Mouse (Mus musculus): Measurements from ENCODE around the gene Rufy4. TPM values are rescaled to one million over a fixed set of nuclear protein-coding genes. Genes with fewer than 3 reads are reported as not detected.
A peak's percentile ranks its signal among the peaks of the same experiment; 100 is the strongest.

The Rufy4 gene
- polyA plus RNA-seq, 1 experiment: 0.11 TPM

DNA sequence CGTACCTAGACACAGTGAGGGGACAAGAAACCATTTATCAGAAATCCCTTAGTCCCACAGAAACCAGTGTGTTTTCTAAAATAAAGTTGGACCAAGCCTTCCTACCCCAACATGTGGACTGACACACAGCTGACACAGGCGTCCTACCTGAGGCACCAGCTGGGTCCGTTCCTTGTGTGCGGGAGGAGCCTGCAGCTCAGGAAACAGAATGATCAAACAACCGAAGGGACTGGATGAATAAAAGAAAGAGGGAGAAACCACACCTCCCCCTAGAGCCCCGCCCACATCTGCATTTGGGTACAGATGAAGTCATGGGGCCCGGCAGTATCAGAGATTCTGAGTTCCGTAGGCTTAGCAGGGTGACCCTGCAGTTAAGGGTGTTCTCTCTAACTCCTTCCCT, 69.1 kb downstream of the Rufy4 start, which contains the start of gene Cxcr1:
Gene Cxcr1, minus strand, starts transcription at position 187 of the 400 bp plus-strand sequence.
- WGBS: 47% methylated on average over 8 of the region's 8 CpGs
- DNase-seq (ENCODE audit: low read depth, low spot score): no peak

DNA sequence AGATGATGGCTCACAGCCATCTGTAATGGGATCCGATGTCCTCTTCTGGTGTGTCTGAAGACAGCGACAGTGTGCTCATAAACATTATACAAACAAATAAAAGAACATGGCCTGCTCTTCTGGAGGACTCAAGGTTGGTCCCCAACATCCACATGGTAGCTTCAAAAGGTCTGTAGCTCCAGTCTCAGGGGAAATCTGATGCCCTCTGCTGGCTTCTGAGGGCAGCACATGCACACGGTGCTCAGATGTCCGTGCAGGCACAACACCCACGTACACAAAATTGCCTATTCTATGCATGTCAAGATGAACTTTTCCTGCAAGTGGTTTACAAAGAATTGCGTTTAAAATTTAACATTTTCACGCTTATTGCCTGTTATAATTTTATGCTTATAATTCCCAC, 70.6 kb downstream of the Rufy4 start:
- peak; percentile 27 for DNase-seq (ENCODE audit: low read depth, low spot score)
- 22% methylated on average over 7 of the region's 7 CpGs for WGBS

- DNase-seq (ENCODE audit: low read depth, low spot score): peak; percentile 35
- 22% methylated on average over 17 of the region's 17 CpGs for WGBS
These were observed 71.5 kb downstream of the Rufy4 start for GRCm38 (mm10) chr1:74196621-74197419.

Other genes with a start within 250 kb of the Rufy4 start
- gene Tns1, start 1.1 kb upstream of the Rufy4 start, polyA plus RNA-seq (2012; rRNA removed): 25.8 and 45.6 TPM in 2 replicates
- gene Cxcr2, start 28.4 kb downstream of the Rufy4 start, polyA plus RNA-seq (2012; rRNA removed): 0.33 and 0.64 TPM in 2 replicates
- not detected in 2 replicates for gene Cxcr1, start 69.1 kb downstream of the Rufy4 start, polyA plus RNA-seq (2012; rRNA removed)
- gene Arpc2, start 110.5 kb downstream of the Rufy4 start, polyA plus RNA-seq (2012; rRNA removed): 188 and 228 TPM in 2 replicates
- gene Gpbar1, start 153.0 kb downstream of the Rufy4 start, polyA plus RNA-seq (2012; rRNA removed): 2.2 and 3.6 TPM in 2 replicates
- gene Aamp, start 159.2 kb downstream of the Rufy4 start, polyA plus RNA-seq (2012; rRNA removed): 120 and 124 TPM in 2 replicates
- gene Pnkd, start 159.4 kb downstream of the Rufy4 start, polyA plus RNA-seq (2012; rRNA removed): 53.4 and 61.2 TPM in 2 replicates
- 167 and 361 TPM in 2 replicates for gene Tmbim1, start 180.1 kb downstream of the Rufy4 start, polyA plus RNA-seq (2012; rRNA removed)
- gene Catip, start 236.6 kb downstream of the Rufy4 start, polyA plus RNA-seq (2012; rRNA removed): 0.24 and 0.29 TPM in 2 replicates
- 16.0 and 20.0 TPM in 2 replicates for gene Slc11a1, start 249.7 kb downstream of the Rufy4 start, polyA plus RNA-seq (2012; rRNA removed)

Data from large intestine, adult 2 months (tissue).